Mouse (Mus musculus) stomach, adult 2 months (tissue): ENCODE measurements around the gene Vmn1r43. TPM values are rescaled to one million over a fixed set of nuclear protein-coding genes. Genes with fewer than 3 reads are reported as not detected.

Source experiments
- polyA plus RNA-seq: library from polyadenylated mRNA; depleted of rRNA; stranded (reverse); fragments of >200 nt; gene quantifications from 2 replicates; pipeline ENCODE4 v1.2.3, GENCODE M21; 2012; rRNA removed

Gene Vmn1r43
- not detected in 2 replicates for polyA plus RNA-seq

GRCm38 (mm10) chr6:89876313-89876712, at the start of gene Vmn1r43, which contains the start of gene Vmn1r42:
Gene Vmn1r43 (minus strand): TSS chr6:89876413.
Gene Vmn1r42 (minus strand): TSS chr6:89876413.

DNA sequence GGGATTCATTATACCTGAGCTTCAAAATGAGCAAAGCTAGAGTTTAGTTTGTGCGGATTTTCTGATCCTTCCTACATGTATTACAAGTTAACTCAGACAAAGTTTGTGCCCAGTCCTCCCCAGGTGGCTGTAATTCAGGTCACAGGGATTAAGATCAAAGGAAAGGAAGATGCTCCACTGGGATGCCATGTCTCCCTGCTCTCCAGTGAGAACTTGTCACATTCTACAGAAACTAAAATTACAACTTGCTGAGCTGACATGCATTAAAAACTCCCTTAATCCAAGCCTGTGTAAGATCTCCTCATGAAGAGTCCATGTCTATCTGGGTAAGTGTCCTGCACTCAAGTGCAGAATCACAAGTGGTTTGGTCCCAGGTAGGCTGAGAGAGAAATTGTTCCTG, 7.1 kb upstream of the Vmn1r43 start, which contains the start of gene Vmn1r44:
Vmn1r44 (plus strand) TSS at position 301 of the 400 bp plus-strand sequence.

Other genes with a start within 250 kb of the Vmn1r43 start
- gene Txnrd3, start 232.4 kb downstream of the Vmn1r43 start, polyA plus RNA-seq: 3.7 and 4.7 TPM in 2 replicates
- not detected in 2 replicates for gene Vmn1r40, start 168.9 kb downstream of the Vmn1r43 start, polyA plus RNA-seq
- not detected in 2 replicates for gene Vmn1r41, start 135.6 kb downstream of the Vmn1r43 start, polyA plus RNA-seq
- not detected in 2 replicates for gene Vmn1r42, start within 50 bp of the Vmn1r43 start, polyA plus RNA-seq
- gene Vmn1r44, start 7.2 kb upstream of the Vmn1r43 start, polyA plus RNA-seq: not detected in 2 replicates
- not detected in 2 replicates for gene Vmn1r45, start 64.2 kb upstream of the Vmn1r43 start, polyA plus RNA-seq
- not detected in 2 replicates for gene Vmn1r46, start 92.9 kb upstream of the Vmn1r43 start, polyA plus RNA-seq
- gene Vmn1r47, start 139.7 kb upstream of the Vmn1r43 start, polyA plus RNA-seq: not detected in 2 replicates
- not detected in 2 replicates for gene Vmn1r48, start 160.4 kb upstream of the Vmn1r43 start, polyA plus RNA-seq
- not detected in 2 replicates for gene Vmn1r49, start 202.1 kb upstream of the Vmn1r43 start, polyA plus RNA-seq
- not detected in 2 replicates for gene Vmn1r50, start 225.0 kb upstream of the Vmn1r43 start, polyA plus RNA-seq
- not detected in 2 replicates for gene Vmn1r51, start 246.2 kb upstream of the Vmn1r43 start, polyA plus RNA-seq